Mouse (Mus musculus) bone marrow, adult 2 months (tissue): ENCODE data around the gene Nr5a2.

Source experiments
- CTCF ChIP-seq: fragments of 200-500 bp; IDR thresholded peaks from 2 replicates; pipeline ENCODE4 v1.5.1; 2011; ENCODE audit warnings: low read length, control low read depth; ENCODE audit not compliant: control insufficient read depth, insufficient read depth
- POLR2A ChIP-seq: fragments of 200-500 bp; IDR thresholded peaks from 2 replicates; pipeline ENCODE4 v1.6.1; 2011; ENCODE audit warnings: low read depth, mild to moderate bottlenecking, control low read depth, low read length, borderline replicate concordance; ENCODE audit not compliant: control insufficient read depth

GRCm38 (mm10) chr1:136926026-136926425 lies 34.2 kb downstream of the Nr5a2 start:
- TF ChIP-seq CTCF (no peak), POLR2A (no peak)
